Mouse (Mus musculus) liver, adult (tissue): ENCODE measurements around the gene Olfr1180.
"Not testable (repeated sequence)": the region's sequence is repeated elsewhere in the genome, so short reads cannot be mapped to it uniquely, and the experiment has no call there.

Experiments
- GATA4 ChIP-seq: IDR thresholded peaks from 2 replicates; pipeline ENCODE4 v1.6.1; 2014; ENCODE audit warnings: mild to moderate bottlenecking, low read length; ENCODE audit not compliant: insufficient replicate concordance

Gene Olfr1180

DNA sequence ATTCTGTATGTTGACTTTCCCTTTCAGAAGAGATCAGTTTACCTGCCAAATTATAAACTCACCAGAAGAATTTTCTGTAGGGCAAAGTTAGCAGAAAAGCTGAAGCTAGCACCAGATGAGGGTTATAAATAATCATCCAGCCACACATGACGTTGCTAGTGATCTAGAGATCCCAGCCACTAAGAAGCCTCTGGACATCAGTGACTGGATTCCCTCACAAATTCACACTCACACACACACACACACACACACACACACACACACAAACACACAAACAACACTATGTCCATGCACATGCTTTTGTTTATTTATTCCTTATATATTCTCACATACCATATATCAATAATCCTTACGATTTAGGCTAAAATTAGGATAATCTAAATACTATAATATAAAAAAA, at the start of gene Olfr1180:
TSS of gene Olfr1180 (minus strand) at position 101 of the 400 bp plus-strand sequence.
- no peak for TF ChIP-seq GATA4

DNA sequence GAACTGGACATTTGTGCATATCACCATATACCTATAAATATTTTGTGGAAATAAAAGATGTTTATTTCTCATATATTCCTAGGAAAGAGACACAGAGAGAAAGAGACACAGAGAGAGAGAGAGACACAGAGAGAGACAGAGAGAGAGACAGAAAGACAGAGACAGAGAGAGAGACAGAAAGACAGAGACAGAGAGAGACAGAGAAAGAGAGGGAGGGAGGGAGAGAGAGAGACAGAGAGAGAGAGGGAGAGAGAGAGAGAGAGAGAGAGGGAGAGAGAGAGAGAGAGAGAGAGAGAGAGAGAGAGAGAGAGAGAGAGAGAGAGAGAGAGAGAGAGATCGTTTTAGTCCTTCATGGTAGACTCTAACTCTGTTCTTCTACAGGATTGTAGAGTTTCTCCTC, 35.6 kb upstream of the Olfr1180 start, which contains the start of gene Olfr1183:
TSS of gene Olfr1183 (plus strand) at position 301 of the 400 bp plus-strand sequence.
- TF ChIP-seq GATA4: not testable (repeated sequence)

DNA sequence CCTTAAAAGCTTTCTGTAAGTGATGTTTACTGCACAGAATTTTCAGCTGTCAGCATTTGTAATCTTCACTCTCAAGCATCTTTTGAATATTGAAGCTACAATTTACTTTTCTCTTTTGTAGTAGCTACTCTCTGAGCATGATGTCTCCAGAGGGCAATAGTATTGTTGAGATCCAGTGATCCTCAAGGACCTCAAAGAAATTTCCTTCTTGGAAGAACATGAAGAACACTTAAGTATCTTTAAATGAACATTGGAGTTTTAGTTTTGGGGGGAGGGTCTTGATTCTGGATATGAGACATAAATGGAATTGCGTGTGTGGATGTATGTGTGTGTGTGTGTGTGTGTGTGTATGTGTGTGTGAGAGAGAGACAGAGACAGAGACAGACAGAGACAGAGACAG, 30.1 kb upstream of the Olfr1180 start, which contains the start of gene Gm13757:
TSS of gene Gm13757 (minus strand) at position 101 of the 400 bp plus-strand sequence.
- no peak for TF ChIP-seq GATA4

DNA sequence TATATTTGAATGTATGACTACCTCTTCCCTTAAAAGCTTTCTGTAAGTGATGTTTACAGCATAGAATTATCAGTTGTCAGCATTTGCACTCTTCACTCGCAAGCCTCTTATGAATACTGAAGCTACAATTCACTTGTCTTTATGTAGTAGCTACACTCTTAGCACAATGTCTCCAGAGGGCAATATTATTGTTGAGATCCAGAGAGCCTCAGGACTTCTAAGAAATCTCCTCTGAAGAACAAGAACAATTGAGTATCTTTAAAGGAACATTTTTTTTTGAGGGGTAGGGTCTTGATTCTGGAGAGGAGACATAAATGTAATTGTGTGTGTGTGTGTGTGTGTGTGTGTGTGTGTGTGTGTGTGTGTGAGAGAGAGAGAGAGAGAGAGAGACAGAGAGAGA, 7.1 kb upstream of the Olfr1180 start, which contains the start of gene Olfr1181:
TSS of gene Olfr1181 (minus strand) at position 101 of the 400 bp plus-strand sequence.
- TF ChIP-seq GATA4: no peak

DNA sequence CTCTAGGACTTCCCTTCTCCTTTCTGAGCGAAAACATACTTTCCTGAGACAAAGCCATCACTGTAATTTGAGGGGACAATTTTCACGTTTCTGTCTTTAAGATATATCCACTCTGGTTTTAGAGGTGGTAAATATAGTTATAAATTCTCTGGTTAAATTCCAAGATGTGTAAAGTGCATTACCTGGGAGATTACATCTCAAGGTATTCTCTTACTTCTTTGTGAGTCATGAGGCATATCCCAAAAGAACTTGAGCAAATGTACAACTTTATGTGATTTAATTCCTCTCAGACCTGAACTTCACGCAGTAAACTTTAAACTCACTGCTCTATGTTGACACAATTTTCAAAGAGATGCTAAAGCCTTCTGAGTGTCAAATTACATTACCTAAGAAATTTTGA, 12.6 kb downstream of the Olfr1180 start, which contains the start of gene Olfr1179:
TSS of gene Olfr1179 (minus strand) at position 101 of the 400 bp plus-strand sequence.
- TF ChIP-seq GATA4: no peak

- TF ChIP-seq GATA4: no peak
These were observed 32.2 kb downstream of the Olfr1180 start, which contains the start of gene Olfr1178 for GRCm38 (mm10) chr2:88386762-88387161. Gene Olfr1178, plus strand, starts transcription at chr2:88387062.
